Mouse (Mus musculus) cerebellum, adult 11-12 months (tissue): ENCODE measurements around the gene Gm10184.
"Not testable (repeated sequence)": the region's sequence is repeated elsewhere in the genome, so short reads cannot be mapped to it uniquely, and the experiment has no call there.

Experiments used
- DNase-seq: peaks from one replicate; pipeline ENCODE4 v3.0.0; 2022

The Gm10184 gene

GRCm38 (mm10) chr17:89910349-89910748 is at the start of gene Gm10184:
Gene Gm10184, minus strand, starts transcription at chr17:89910449.
- no peak for DNase-seq

- DNase-seq: no peak
These were observed 23.7 kb upstream of the Gm10184 start for GRCm38 (mm10) chr17:89933950-89934349.

- no peak for DNase-seq
These were observed 2.6 kb downstream of the Gm10184 start for GRCm38 (mm10) chr17:89907686-89908085.

- not testable (repeated sequence) for DNase-seq
These were observed 5.5 kb downstream of the Gm10184 start for GRCm38 (mm10) chr17:89904701-89905100.

GRCm38 (mm10) chr17:89902767-89903166 is 7.5 kb downstream of the Gm10184 start:
- DNase-seq: no peak

GRCm38 (mm10) chr17:89900610-89901009 is 9.6 kb downstream of the Gm10184 start:
- DNase-seq: no peak

- no peak for DNase-seq
These were observed 10.4 kb downstream of the Gm10184 start for GRCm38 (mm10) chr17:89899813-89900212.

- DNase-seq: no peak
These were observed 45.3 kb downstream of the Gm10184 start for GRCm38 (mm10) chr17:89864996-89865395.
